Mouse (Mus musculus) megakaryocyte progenitor cell, adult 5-6 weeks (primary cell): ENCODE data around the gene Igfbp5. TPM values are rescaled to one million over a fixed set of nuclear protein-coding genes. Genes with fewer than 3 reads are reported as not detected.

Source experiments
- ATAC-seq: replicated peaks from 2 replicates; pipeline ENCODE4 v1.8.0; 2016; ENCODE audit warnings: mild to moderate bottlenecking, moderate TSS enrichment, inconsistent platforms; ENCODE audit not compliant: poor library complexity
- total RNA-seq, 2 experiments: library from RNA; stranded (forward) in 1 of 2; stranded (reverse) in 1 of 2; fragments of 157-497, 149-512 nt in 1 of 2; fragments of 200-1000 nt in 1 of 2; gene quantifications; 2 replicates each; pipeline versions ENCODE4 v1.2.3 to v1.2.4; 2015 to 2017

Igfbp5 gene
- total RNA-seq, 2 experiments from 2014 or later = 0.12 to 0.39 TPM

DNA sequence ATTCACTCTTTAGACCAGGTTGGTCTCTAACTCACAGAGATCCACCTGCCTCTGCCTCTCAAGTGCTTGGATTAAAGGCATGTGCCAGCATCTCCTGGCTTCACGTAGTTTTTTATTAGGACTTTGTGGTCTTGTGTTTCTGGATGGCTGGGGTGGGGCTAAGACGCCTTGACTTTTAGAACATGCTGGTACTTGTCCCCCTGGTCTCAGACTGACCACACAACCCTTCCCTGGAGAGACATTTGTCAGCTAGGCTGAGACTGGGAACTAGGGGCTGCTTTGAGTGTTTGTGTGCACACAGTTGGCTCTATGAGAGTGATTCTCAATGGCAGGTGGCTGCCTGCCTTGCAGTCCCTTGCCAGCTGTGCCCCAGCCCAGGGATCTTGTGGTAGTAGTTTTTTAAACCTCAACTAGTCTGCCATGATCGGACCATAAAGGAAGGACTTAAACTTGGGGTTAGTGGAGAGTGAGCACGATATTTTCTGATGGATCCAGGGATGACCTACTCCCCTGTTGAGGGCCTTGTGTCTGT lies 26.8 kb downstream of the Igfbp5 start:
- no peak for ATAC-seq

DNA sequence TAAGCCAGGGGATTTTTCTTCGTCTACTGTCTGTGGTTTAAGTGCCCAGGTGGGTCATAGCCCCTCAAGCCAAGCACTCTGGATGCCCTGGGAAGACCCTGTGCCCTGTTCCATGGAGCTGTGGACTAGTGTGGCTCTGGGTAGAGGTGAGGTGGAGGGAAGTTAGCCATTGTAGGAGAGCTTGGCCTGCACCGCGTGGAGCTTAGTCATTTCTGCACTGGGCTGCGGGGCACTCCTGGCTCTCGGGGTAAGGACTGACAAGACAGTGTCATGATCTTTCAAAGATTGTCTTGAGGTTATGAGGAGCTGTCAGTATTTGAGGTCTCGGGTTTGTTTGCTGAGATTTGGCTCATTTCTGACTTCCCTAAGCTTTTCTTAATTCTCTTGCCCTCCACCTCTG lies 30.0 kb downstream of the Igfbp5 start:
- ATAC-seq = no peak

DNA sequence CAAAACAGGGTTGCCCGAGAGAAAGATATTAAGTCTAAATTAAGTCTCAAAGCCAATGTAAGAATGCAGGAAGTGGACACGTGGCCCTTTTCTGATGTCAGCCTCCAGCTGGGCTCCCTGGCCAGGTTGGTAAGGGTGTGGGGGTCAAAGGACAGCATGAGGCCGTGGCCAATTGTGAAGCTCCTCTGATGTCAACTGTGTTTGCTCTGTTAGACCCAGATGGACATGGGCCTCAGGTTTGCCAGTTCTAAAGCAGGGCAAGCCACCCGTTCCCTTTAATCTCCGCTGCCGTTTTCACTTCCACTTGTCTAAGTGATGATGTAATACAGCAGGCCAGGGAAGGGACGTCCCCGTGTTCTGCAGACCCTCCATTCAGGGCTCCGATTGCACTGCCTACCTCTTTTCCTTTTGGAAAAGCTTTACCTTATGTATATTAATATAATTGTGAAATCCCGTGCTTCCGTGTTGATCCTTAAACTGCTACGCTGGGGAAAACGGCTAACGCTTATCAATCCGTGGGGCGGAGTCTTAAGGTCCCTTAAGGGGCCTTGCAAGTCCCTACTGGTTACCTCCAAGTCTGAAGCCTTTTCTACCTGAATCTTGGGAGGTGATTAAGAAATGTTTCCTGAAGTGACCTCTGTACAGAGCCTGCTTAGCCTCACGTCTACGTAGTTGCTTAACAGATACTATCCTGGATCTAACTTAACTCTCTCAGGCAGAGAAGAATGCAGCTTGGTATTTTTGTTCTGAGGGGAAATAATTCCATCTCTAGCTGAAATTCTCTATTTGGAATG lies 31.8 kb downstream of the Igfbp5 start:
- no peak for ATAC-seq

DNA sequence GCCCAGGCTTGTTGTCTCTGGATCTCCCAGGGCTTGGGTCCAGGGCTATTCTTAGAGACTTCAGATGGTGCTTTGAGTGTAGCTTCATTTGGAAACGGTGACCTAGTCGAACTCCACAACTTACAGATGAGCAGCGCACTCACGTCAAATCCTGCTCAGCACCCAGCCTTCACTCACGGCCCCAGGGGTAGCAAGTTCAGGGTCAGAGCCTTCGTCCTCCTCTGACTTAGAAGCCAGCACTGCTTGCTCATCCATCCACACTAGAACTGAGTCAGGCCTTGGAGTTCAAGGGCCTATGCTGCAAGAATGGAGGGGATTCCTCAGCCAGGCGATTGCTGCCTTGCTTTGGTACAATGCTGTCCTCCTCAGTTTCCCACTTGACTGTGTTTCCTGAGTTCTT lies 34.9 kb downstream of the Igfbp5 start:
- no peak for ATAC-seq

DNA sequence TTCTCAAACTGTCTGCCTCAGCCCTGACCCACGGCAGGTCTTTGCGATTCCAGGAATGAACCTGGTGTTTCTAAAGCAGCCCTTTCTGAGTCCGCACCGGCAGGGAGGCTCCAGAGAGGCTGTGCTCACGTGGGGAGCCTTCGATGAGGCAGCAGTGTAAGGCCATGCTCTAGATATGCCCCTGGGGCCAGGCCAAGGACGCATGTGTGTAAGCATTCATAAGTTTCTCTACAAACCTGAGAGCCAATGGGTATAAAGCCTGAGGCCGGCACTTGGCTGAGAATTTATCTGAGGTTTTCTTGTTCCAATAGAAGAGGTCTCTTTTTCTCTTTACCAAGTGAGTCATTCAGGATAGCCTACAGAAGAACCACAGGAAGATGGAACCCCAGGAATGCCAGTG lies 35.3 kb downstream of the Igfbp5 start:
- ATAC-seq = no peak

DNA sequence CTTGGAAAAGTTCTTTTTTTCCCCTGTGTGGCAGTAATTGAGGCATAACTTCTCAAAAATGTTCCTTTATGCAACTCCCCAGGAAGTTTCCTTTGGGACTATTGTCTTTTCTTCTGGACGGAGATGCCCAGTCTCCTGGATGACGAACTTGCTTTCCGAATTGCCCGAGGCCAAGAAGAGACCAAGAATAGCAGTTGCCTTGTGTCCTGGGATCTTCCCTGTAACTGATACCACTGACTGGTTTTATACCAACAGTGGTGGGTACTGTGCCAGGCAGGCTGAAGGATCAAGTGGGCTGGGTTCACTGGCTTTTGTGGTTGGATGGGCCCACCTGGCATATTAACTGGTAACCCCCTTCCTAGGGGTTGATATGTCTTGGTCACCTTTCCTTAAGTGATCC lies 41.1 kb downstream of the Igfbp5 start:
- ATAC-seq = no peak

DNA sequence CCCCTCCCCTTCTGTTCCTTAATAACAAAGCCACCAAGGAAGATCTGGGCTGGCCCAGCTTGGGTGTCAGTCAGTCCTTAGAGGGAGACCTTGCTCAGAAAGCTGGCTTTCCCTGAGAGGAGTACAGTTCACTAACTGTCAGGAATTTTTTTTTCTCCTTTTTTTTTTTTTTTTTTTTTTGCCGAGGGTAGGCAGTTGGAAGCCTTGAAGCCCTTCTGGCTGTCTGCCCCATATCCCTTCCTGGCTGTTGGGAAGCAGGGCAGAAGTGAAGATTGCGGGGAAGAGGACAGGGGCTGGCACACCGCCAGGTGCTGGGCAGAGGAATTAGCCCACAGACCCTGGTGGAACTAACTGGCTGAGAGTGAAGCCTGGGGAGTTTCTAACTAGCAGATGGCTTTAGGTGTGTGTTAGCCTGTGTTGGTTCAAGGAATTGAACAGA lies 42.0 kb downstream of the Igfbp5 start:
- no peak for ATAC-seq

DNA sequence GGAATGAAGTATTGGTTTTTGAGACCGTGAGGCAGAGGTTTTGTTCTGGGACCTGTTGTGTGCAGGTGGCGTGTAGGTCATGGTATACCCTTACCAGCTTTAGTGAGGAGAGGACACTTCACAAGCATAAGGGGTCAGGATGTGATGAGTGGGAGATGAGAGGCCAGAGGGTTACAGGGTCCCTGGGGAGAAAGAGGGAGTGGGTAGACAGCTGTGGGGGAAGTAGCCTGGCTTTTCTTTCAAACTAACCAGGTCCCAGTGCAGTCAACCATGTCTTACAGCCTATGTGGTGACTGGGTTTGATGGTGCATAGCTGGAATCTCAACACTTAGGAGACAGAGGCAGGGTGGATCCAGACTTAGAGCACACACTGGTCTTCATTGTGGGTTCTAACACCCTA lies 44.2 kb downstream of the Igfbp5 start:
- ATAC-seq = no peak

DNA sequence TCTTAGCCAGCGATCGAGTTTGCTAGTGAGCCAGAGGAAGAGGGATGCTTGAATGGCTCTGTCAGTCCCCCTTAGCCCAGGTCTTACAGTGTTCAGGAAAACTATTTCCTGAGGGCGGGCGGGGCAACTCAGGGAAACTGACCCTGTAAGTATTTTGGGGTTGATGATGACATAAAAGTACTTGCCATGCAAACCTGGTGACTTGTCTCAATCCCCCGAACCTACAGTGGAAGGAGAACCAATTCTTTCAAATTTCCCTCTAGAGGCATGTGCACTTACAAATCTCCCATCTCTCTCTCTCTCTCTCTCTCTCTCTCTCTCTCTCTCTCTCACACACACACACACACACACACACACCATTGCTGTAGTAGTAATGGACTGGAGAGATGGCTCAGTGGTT lies 45.8 kb downstream of the Igfbp5 start:
- ATAC-seq = no peak

DNA sequence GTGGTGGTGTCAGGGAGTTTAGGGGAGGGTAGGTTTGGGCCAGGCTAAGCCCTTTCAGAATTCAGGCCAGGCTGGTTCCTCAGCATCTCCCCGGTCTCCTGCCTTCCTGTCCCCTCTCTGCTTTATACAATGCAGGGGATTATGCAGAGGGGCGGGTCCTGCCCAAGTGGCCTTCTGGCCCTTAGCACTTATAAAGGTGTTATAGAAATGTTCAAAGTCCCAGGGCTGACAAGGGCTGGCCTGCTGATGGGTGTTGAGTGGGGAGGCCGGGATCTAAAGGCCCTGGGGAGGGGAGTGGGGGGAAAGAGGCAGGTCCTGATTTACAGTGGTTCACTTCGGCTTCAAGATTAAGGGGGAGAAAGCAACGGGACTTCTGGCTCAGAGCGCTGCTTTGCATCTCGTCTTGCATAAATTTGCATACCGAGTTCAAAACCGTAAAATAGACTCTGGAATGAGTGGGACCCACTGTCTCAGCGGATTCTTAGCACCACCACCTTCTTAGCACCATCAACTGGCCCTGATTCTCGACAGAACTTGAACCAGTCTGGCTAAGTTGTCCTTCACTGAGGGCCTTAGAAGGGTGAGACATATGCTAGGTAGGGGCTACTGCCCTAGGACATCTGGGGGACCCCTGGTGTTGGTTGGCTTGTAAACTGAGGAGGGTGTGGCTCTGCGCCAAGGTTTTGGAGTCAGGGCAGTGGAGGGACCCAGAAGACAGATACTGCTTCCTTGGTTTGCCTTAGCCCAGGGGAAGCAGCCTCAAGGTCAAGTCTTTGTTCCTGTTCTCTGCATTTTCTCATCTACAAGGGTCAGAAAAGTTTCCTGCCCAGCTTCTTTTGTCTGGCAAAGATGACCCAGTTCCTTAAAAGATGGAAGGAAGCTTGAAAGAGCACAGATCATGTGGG lies 47.0 kb downstream of the Igfbp5 start:
- no peak for ATAC-seq

DNA sequence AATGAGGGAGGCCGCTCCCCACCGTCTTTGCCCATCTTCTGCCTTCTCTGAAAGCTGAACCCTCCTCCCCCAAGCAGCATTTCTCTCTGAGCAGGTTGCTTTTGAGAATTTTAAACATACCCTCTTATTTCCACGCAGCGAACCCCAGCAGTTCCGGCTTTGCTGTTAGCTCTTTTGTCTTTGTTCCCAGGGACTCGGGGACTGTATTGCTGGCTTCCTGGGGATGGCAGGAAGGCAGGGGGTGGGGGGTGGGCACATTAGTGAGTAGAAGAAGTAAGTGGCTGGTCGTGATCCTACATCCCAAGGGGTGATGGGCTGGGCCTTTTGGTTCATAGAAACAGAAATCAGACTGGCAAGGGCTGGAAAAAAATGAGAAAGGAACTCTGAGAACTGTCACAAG lies 47.8 kb downstream of the Igfbp5 start:
- no peak for ATAC-seq

DNA sequence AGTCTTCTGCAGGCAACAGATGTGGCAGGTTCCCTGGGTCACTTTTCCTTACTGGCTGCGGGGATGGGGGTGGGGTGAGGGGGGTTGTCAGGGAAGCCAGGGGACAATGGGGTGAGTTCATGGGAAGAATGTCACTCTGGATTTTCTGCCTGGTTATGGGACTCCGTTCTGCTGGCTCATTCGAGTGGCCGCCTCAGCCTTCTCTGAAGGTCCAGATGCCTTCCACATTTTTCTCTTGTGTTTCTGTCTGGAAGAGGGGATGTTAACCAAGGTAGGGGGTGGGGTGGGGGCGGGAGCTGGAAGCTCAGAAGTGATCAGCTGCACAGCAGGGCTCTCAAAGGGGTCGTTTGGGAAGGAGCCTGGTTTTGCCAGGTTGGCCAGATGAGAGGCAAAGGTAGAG lies 48.2 kb downstream of the Igfbp5 start:
- no peak for ATAC-seq

DNA sequence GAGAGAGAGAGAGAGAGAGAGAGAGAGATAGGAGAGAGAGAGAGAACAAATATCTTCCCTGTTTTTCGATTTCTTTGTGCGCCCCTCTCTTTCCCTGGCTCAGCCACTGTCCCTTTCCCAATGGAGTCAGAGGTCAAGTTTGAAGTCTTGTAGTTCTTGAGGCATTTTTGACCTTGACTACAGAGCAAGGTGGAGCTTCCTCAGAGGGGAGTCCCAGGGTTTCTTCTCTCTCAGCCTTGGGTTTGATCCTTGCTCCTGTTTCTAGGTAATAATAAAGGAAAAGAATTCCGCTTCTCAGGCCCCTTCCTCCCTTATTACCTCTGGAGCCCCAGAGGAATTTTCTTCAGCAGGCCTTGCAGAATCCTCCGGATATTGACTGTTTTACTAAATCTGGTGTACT lies 48.8 kb downstream of the Igfbp5 start:
- ATAC-seq = no peak

DNA sequence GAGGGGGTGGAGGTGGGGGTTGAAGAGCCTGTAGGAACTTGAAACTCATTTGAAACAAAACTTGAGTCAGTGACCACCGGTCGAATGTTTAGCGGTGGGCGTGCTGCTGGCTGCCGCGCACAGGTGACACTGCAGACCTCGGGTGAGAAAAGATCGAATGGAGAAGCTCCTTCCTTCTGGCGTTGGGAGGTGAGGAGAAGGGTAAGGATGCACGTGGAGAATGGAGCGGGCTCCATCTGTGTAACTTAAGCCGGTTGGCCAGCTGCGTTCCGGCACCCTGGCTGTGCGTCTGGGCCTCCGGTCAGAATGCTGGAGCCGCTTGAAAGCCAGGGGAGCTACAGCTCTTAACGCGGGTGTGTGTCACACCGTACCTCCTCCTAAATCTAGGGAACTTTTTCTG lies 49.4 kb downstream of the Igfbp5 start:
- ATAC-seq = no peak

DNA sequence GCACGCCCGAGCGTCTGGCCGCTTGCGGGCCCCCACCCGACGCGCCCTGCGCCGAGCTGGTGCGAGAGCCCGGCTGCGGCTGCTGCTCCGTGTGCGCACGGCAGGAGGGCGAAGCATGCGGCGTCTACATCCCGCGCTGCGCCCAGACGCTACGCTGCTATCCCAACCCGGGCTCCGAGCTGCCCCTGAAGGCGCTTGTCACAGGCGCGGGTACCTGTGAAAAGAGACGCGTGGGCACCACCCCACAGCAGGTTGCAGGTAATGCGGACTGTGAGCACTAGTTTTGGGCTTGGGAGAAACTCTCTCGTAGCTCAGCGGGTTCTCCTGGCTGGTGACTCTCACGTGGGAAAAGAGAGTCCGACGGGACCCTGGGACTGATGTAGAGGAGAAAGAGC lies 50.0 kb downstream of the Igfbp5 start:
- no peak for ATAC-seq

DNA sequence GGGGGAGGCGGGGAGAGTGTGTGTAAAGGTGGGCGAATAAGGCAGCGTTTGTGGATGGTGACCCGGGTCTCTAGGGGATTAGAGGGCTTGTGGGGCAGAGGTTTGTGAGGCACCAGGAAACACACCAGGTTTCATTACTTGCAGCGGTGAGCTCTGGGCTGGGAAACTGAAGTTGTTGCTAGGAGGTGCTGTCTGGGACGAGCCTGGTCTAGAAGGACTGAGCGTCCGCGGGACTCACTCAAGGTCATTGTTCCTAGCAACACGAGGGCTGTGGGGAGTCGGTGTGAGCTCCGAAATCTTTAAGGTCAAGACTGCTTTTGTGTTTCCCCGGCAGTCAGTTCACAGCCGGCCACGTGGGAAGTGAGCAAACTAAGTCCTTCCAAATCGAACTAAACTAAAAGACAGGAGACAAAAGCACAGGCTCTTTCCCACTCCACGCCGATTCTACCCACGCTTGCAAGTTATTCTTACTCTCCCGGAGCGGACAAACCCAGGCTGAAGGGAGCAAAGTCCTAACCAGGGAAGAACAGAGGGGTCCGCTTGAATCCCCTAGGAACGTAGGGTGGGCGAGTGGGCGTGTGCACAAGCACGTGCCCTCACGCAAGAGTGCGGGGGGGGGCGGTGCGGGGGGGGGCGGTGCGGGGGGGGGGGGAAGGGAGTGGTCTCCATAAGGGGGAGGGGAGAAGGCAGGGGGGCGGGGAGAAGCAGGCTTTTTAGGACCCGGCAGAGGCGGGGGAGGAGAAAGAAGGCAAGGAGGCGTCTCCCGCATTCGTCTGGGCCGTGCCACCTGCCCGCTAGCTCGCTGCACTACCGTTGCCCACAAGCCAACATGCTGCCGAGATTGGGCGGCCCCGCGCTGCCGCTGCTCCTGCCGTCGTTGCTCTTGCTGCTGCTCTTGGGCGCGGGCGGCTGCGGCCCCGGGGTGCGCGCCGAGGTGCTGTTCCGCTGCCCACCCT lies 50.7 kb downstream of the Igfbp5 start, which contains the start of gene Igfbp2:
Gene Igfbp2 (plus strand): TSS at position 753 of the 956 bp plus-strand sequence.
- ATAC-seq = no peak

DNA sequence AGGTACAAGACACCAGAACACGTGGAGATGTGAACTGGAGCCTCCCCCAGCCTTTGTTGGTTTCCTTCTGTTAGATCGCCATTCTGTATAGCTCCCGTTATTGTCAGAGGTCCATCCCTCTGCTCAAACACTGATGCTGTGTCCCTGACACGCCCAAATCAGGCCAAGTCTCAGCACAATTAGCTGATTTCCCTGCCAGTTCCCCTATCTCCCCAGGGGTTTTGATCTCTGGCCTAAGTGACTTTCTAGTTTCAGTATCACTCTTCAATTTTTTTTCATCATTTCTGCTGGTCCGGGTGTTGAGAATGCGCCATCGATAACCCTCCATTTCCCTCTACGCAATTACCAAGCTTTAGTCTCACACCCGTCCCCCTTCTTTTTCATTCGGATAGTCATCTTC lies 51.8 kb downstream of the Igfbp5 start:
- no peak for ATAC-seq

DNA sequence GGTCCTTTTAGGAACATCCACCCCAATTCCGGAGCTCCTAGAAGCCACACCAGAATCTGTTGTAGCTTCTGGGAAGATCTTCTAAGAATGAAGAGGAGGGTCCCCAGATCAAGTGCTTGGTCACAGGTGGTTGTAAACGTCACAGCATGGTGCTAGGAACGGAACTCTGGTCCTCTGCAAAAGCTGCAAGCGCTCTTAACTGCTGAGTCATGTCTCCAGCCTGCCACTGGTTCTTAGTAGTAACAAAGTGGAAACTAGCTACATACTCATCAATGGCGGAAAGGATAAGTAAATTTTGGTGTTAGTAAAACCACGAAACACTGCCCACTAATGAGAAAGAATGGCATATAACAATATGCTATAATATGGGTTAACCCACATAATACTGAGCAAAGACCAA lies 54.7 kb downstream of the Igfbp5 start:
- ATAC-seq = no peak

DNA sequence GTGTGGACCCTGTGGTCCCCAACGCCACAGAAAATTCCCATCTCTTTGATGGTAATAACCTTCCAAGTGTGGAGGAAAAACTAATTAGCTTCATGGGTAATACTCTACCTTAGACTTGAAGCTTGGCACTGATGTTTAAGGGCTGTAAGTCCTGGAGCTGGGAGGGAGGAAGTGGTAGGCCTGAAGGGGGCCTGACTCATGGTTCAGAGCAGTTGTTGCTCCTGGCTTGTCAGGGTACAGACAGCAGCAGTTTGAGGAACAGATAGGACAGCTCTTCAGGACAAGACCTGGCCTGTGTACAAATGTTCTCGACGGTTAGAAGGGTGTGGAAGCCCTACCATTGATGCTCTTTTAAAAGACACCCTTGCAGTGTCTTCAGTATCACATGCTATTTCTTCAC lies 59.1 kb downstream of the Igfbp5 start:
- no peak for ATAC-seq

DNA sequence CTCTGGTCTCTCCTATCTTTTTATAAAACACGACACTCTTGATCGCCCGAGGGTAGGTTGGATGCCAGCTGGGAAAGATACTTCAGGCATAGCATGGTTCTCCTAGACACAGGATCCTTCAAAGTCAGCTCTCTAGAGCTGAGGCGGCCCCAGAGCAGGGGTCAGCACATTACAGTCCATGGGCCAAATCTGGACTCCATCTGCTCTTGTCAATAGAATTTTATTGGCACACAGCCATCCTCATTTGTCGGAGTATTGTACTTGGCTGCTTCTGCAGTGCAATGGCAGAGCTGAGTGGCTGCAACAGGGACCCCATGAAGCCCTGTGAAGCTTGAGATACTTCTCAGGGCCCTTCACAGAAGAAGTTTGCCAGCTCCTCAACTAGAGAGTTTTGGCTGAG lies 59.5 kb downstream of the Igfbp5 start:
- no peak for ATAC-seq
